Mouse (Mus musculus): ENCODE data around the gene Gm13277.
"Not testable (repeated sequence)": the region's sequence is repeated elsewhere in the genome, so short reads cannot be mapped to it uniquely, and the experiment has no call there.

DNA sequence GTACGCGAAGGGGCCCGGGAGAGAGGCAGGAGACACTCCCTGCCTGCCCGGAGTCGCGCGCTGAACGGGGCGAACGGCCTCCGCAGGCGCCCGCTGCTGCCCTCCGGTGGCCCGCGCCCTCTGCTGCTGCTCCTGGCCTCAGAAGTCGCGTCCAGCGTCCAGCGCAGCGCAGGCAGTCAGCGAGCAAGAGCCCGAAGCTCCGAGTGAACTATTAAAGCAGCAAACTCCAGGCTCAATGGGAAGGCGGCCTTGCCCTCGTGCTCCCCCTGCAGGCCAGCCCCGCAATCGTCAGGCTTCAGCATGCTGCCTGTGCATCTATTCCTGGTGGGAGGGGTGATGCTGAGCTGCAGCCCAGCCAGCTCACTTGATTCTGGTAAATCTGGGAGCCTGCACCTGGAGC, 8.7 kb downstream of the Gm13277 start, which contains the start of gene Gm13279:
- not testable (repeated sequence) for TF ChIP-seq CTCF (conservative IDR thresholded peaks at IDR 0.05 in 1 of 2, IDR thresholded peaks at IDR 0.05 in 1 of 2; ENCODE audit: low read depth in 2 of 2, low read length in 2 of 2); POLR2A (IDR thresholded peaks at IDR 0.05; ENCODE audit: low read depth, low read length)

Measured in CH12.LX (cell line).